12 mouse cellular contexts compared by ENCODE assay signal in the genomic region with DNA sequence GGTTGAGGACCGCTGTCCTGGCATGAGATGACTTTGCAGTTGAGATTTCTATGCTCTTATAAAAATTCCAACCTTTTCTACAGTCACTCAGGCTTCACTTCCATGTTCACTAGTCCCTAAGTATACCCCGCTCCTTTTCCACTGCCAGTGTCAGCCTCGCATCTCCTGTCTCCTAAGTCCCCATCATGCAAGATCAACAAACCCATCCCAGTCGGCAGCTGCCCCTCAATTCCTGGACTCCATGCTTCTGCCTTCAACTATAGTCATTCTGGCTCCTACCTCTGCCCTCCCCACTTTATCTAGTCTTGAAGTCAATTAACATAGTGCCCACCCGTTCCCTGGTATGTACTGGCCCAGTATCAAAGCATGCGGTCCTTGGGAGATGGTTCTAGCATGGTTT.
"Had no signal": no experiment of that assay in that cellular context is flagged by ENCODE, and none has a peak within 500 bp of the region (broad histone marks: within the 10 kb centered on the region; RNA-seq: fewer than 3 reads in every experiment).

No protein-coding gene starts in this region.

- DNase-seq: left cerebral cortex, postnatal 4 days; liver; liver, embryonic 13.5 days; liver, postnatal 0 days; lung, adult 18-20 months; lung, adult 2 months; lung, embryonic 14.5 days; lung, postnatal 10 days; lung, postnatal 14 days; lung, postnatal 36 days; lung, postnatal 4 days; midbrain, embryonic 14.5 days had no signal
